Mouse (Mus musculus) c-Kit-positive CD71-negative TER-119-negative erythroid progenitor cells, embryonic 14.5 days (primary cell): ENCODE measurements around the gene Lypd3.
"Not testable (repeated sequence)": the region's sequence is repeated elsewhere in the genome, so short reads cannot be mapped to it uniquely, and the experiment has no call there.

Experiments used
- DNase-seq: peaks from one replicate; pipeline ENCODE4 v3.0.0-alpha.2; 2013; ENCODE audit warnings: low read depth

Lypd3 gene

DNA sequence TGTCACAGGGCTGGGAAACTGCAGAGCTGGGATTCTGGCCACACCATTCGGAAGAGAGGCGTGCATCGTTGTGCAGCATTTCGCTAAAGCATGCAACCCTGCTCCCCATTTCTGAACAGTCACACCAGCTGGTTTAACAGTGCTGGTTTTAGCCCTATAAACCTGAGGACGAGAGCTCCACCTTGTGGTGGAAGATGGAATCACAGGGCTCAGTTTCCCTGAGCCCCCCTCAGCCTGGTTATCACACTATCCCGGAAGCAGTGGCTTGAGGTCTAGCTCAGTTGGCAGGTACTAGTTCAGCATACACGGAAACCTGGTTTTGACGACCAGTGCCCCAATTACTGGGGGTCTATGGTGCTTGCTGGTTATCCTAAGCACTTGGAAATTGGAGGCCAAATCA, 26.2 kb downstream of the Lypd3 start:
- peak; percentile 85 for DNase-seq

DNA sequence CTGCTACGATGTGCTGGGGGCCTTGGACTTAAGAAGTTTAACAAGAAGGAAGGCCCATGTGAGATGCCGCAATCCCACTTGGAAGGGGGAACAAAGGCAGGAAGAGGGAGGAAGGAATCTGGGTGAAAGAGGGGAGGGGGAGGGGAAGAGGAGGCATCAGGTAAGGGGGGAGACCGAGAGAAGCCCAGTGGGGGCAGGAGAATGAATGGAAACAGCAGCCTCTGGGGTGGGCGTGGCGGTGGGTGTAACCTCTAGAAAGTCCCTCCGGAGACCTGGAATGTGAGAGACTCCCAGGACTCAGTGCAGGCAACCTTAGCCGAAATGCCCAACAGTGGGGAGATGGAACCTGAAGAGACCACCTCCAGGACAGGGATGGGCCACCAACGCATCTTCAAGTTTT, 28.0 kb downstream of the Lypd3 start:
- DNase-seq: no peak

DNA sequence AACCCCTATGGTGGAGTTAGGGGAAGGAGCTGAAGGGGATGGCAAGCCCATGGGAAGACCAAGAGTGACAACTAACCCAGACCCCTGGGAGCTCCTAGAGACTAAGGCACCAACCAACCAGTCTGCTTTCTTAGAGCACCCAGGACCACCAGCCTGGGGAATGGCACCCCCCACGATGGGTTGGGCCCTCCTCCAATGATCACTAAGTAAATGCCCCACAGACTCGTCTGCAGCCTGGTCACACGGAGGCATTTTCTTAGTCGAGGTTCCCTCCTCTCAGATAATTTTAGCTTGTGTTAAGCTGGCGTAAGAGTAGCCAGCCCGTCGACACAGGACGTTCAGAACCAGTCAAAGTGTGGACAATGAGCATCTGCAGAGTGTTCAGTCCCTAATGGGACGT, 28.6 kb downstream of the Lypd3 start:
- no peak for DNase-seq

DNA sequence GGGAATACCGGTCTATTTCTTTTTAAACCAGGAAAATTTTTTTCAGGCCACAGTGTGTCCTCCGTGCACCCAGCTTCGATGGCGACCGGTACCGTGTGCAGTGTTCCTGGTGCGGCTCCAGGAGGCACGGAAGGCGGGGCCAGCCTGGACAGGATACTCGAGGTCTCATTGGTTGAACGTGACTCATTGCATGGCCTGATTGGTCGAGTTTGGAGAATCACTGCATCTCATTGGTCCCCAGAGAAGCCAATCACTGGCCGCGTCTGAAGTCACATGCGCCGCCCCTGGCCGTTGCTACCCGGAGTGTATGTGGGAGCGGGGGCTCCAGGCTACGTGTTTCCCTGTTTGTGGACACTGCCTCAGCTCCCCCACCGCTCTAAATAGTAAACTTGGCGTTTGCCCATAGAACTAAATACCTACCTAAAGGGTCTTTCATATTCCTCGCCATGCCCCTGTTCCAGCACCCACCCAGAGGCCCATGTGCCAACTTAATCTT, 35.6 kb downstream of the Lypd3 start:
- no peak for DNase-seq

DNA sequence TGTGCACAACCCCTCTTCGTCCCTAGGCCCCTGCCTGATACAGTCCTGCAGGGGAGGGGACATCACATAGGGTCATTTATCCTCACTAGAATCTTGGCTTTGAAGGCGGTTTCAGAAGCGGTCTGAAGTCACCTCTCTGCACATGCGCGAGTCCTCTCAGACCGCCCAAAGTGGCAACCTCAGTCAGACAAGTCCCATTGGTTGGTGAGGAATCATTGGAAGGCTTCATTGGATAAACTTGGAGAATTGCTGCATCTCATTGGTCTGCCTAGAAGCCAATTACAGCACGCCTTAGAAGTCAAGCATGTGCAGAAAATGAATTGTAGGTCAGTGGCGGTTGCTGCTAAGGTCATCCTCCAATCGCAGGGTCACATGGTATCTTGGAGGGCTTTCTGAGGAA, 40.2 kb downstream of the Lypd3 start, which contains the start of gene Tex101:
Tex101 (minus strand) TSS at position 101 of the 400 bp plus-strand sequence.
- no peak for DNase-seq

DNA sequence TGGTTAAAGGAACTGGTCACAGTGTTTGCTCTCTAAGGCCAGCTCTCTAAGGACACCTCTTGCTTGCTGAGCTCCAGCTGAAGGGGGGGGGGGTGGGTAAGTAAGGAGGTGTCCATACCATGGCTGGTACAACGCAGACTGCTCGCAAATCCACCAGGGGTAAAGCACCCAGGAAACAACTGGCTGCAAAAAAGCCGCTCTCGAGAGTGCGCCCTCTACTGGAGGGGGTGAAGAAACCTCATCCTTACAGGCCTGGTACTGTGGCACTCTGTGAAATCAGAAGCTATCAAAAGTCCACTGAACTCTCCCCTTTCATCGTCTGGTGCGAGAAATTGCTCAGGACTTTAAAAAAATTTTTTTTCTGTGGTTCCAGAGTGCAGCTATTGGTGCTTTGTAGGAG, 47.8 kb downstream of the Lypd3 start:
- not testable (repeated sequence) for DNase-seq

DNA sequence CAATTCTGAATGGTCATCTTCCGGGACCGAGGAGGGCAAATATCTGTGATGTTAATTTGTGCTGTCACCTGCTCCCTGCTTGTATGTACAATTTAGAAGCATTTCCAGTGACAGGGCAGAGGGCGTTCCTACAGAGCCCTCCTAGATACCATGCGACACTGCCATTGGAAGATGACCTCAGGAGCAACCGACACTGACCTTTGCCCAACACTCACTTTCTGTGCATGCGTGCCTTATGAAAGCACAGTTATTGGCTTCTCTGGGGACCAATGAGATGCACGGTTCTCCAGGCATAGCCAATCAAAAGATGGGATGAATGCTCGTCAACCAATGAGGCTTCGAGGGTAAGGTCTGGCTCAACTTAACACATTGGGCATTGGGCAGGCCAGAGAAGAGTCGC, 51.2 kb downstream of the Lypd3 start:
- not testable (repeated sequence) for DNase-seq
